Mouse (Mus musculus) monocyte, adult 59 days (primary cell): ENCODE results near the gene Zswim2. TPM values are rescaled to one million over a fixed set of nuclear protein-coding genes. Genes with fewer than 3 reads are reported as not detected.

ENCODE experiments used
- total RNA-seq, 2 experiments: library from RNA; stranded (reverse); gene quantifications; one replicate each; pipeline ENCODE4 v1.2.4; 2023

Zswim2 gene
- not detected for total RNA-seq

GRCm38 (mm10) chr2:83940931-83941361, at the start of gene Zswim2:
Gene Zswim2, minus strand, starts transcription at chr2:83941228.

DNA sequence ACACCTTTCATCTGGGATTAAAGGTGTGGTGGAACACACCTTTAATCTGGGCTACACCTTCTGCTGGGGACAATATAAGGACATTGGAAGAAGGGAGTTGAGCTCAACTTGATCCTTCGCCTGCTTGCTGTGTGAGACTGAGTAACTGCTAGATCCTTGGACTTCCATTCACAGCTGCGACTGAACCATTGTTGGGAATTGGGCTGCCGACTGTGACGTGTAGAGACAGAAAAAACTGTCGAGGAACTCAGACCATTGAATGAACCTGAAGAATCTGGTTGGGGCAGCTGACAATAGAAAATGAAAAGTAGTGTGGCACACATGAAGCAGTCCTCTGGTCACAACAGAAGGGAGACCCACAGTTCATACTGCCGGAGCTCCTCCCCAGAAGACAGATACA, 49.2 kb upstream of the Zswim2 start, which contains the start of gene Gm13691:
Gm13691 (plus strand) TSS at position 301 of the 400 bp plus-strand sequence.

DNA sequence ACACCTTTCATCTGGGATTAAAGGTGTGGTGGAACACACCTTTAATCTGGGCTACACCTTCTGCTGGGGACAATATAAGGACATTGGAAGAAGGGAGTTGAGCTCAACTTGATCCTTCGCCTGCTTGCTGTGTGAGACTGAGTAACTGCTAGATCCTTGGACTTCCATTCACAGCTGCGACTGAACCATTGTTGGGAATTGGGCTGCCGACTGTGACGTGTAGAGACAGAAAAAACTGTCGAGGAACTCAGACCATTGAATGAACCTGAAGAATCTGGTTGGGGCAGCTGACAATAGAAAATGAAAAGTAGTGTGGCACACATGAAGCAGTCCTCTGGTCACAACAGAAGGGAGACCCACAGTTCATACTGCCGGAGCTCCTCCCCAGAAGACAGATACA, 43.4 kb upstream of the Zswim2 start, which contains the start of gene Gm13697:
Gm13697 (plus strand) TSS at position 301 of the 400 bp plus-strand sequence.

GRCm38 (mm10) chr2:83978633-83979032, 37.6 kb upstream of the Zswim2 start, which contains the start of gene Gm13694:
Gene Gm13694, plus strand, starts transcription at chr2:83978933.

GRCm38 (mm10) chr2:83972823-83973222, 31.8 kb upstream of the Zswim2 start, which contains the start of gene Gm13696:
Gene Gm13696, plus strand, starts transcription at chr2:83973123.

DNA sequence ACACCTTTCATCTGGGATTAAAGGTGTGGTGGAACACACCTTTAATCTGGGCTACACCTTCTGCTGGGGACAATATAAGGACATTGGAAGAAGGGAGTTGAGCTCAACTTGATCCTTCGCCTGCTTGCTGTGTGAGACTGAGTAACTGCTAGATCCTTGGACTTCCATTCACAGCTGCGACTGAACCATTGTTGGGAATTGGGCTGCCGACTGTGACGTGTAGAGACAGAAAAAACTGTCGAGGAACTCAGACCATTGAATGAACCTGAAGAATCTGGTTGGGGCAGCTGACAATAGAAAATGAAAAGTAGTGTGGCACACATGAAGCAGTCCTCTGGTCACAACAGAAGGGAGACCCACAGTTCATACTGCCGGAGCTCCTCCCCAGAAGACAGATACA, 26.0 kb upstream of the Zswim2 start, which contains the start of gene Gm13695:
Gm13695 (plus strand) TSS at position 301 of the 400 bp plus-strand sequence.

DNA sequence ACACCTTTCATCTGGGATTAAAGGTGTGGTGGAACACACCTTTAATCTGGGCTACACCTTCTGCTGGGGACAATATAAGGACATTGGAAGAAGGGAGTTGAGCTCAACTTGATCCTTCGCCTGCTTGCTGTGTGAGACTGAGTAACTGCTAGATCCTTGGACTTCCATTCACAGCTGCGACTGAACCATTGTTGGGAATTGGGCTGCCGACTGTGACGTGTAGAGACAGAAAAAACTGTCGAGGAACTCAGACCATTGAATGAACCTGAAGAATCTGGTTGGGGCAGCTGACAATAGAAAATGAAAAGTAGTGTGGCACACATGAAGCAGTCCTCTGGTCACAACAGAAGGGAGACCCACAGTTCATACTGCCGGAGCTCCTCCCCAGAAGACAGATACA, 20.2 kb upstream of the Zswim2 start, which contains the start of gene Gm13693:
Gm13693 (plus strand) TSS at position 301 of the 400 bp plus-strand sequence.

DNA sequence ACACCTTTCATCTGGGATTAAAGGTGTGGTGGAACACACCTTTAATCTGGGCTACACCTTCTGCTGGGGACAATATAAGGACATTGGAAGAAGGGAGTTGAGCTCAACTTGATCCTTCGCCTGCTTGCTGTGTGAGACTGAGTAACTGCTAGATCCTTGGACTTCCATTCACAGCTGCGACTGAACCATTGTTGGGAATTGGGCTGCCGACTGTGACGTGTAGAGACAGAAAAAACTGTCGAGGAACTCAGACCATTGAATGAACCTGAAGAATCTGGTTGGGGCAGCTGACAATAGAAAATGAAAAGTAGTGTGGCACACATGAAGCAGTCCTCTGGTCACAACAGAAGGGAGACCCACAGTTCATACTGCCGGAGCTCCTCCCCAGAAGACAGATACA, 14.4 kb upstream of the Zswim2 start, which contains the start of gene Gm13698:
Gm13698 (plus strand) TSS at position 301 of the 400 bp plus-strand sequence.

Other genes starting within 250 kb of the Zswim2 start
- gene Itgav, start 216.8 kb downstream of the Zswim2 start, total RNA-seq, result 100 to 1,000 TPM; 116 to 131 TPM
- under 1 TPM; 0.10 to 0.12 TPM for gene Fam171b, start 128.6 kb downstream of the Zswim2 start, total RNA-seq
- 1 to 10 TPM; 1.6 TPM for gene Gm13698, start 14.5 kb upstream of the Zswim2 start, total RNA-seq
- gene Gm13693, start 20.3 kb upstream of the Zswim2 start, total RNA-seq, result 1 to 10 TPM; 1.6 TPM
- gene Gm13695, start 26.1 kb upstream of the Zswim2 start, total RNA-seq, result 1 to 10 TPM in 1 of 2 experiments, not detected in 1; 1.6 TPM
- 1 to 10 TPM; 1.6 TPM for gene Gm13696, start 31.9 kb upstream of the Zswim2 start, total RNA-seq
- gene Gm13694, start 37.7 kb upstream of the Zswim2 start, total RNA-seq, result 1 to 10 TPM; 1.6 TPM
- gene Gm13697, start 43.5 kb upstream of the Zswim2 start, total RNA-seq, result 1 to 10 TPM; 1.6 TPM
- 1 to 10 TPM; 1.6 TPM for gene Gm13691, start 49.3 kb upstream of the Zswim2 start, total RNA-seq